Mouse (Mus musculus): ENCODE measurements around the gene Astn2.

DNA sequence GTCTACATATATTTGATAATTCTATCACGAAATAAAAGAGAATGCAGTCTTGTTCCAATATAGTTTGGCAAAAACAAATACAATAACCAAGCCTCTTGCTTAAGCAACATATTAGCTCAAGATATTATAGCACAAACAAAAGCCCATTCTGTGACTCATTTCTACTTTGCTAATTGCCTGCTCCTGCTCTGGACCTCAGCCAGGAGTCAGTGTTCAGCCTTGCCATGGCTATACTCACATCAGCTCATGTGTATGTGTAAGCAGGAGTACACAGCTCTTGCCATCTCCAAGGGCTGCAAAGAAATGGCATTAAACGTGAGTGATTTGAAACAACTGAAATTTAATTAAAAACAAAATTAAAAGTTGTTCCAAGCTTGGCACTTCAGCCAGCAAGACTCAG is 435.1 kb downstream of the Astn2 start:
- TF ChIP-seq CTCF (IDR thresholded peaks at IDR 0.05; ENCODE audit: low read depth, low read length) (no peak), POLR2A (IDR thresholded peaks at IDR 0.05; ENCODE audit: borderline replicate concordance, low read depth, low read length) (no peak)
